Mouse (Mus musculus): ENCODE results near the gene Ltf.

The Ltf gene

GRCm38 (mm10) chr9:111026791-111027190 is 7.7 kb downstream of the Ltf start:
- intact Hi-C loops (cut with DNase I): no loop called here

GRCm38 (mm10) chr9:111033717-111034116 is 14.6 kb downstream of the Ltf start:
- intact Hi-C loops (cut with DNase I): no loop called here

- intact Hi-C loops (cut with DNase I): no loop called here
Measured at GRCm38 (mm10) chr9:111039966-111040365, 20.9 kb downstream of the Ltf start.

GRCm38 (mm10) chr9:111042266-111042665 is 23.2 kb downstream of the Ltf start:
- intact Hi-C loops (cut with DNase I): no loop called here

- intact Hi-C loops (cut with DNase I): loop anchor here (5.0 kb wide), 1 partner anchor 34 kb away; no protein-coding TSS in a partner anchor
Measured at GRCm38 (mm10) chr9:111046222-111046621, 27.2 kb downstream of the Ltf start.

DNA sequence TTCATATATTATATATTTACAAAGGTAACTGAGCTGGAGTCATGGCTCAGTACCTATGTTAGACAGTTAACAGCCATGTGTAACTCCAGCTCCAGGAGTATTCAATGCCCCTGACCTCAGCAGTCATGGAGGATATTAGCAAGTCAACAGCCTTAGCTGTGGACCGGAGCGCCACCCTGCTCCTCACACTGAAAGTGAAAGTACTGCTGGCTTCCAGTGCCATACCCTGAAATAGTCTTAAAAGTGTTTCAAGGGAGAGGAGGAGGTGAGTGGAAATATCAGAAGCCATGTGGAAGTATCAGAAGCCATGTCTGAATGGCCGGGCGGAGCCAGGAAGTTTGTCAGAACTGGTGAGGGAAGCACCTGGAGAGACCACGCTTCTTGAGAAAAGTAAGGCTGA is 28.2 kb downstream of the Ltf start:
- intact Hi-C loops (cut with DNase I): loop anchor here (5.0 kb wide), 1 partner anchor 35 kb away; no protein-coding TSS in a partner anchor

DNA sequence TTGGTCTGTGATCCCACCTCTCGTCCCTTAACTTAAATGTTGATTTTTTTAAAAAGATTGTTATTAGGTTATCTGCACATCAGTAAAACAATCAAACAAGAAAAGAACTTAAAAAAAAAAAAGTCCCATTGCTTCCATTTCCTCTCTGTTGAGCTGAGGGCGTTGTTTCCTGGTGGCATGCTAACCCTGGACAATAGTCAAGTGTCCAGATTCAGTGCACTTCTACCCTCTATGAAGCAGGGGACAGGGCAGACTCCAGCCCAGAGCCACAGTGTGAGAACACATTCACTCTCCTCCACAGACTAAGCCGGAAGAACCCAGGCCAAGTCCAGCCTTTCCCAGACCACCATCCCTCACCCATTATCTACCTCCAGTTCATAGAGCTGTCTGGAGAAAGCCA is 29.4 kb downstream of the Ltf start:
- intact Hi-C loops (cut with DNase I): loop anchor here (5.0 kb wide), 1 partner anchor 36 kb away; no protein-coding TSS in a partner anchor

DNA sequence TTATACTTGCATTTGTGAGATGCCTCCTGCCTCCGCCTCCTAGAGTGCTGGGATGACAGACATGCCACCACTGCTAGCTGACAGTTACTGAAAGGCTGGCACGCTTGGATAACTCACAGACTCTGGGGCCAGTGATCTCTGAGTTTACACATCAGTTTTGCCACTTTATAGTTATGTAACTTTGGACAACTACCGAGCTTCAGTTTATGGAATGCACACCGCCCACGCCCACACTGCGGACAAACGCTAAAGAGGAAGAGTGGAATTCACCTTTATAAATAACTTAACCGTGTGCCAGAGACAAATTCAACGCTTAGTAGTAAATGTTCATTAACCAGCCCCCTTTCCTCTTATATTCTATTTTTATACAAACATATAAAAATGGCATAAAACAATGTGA is 35.9 kb downstream of the Ltf start:
- intact Hi-C loops (cut with DNase I): no loop called here

DNA sequence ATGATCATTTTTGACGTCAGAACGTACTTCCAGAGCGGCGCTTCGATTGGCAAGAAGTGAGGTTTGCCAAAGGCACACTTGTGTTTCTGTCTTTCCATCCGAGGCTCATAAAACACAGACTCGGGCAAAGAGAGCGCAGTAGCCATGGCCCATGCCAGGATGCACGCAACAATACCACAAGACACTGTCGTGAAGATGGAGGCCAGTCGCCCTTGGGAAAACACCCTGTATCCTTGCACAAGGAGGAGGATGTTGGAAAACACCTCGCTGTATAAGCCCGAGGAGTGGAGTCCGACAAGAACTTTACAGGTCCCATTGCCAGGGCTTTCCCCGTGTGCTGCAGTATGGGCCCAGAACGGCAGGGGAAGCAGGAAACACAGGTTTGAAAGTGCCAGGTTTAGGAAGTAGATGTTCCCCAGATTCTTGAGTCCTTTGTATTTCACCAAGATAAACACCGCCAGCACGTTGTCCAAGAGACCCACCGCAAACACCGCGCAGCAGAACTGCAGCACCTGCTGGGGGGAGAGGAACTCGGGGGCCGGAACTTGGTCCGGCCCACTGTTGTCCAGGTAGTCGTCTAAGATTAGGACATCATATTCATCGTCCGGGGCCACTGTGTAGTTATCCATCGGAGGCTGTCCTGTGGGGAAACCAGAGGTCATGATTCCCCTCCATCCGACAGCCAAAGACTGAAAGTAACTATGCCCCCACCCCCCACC is 36.9 kb downstream of the Ltf start:
- intact Hi-C loops (cut with DNase I): no loop called here

- intact Hi-C loops (cut with DNase I): no loop called here
Measured at GRCm38 (mm10) chr9:111056519-111056797, 37.4 kb downstream of the Ltf start.

DNA sequence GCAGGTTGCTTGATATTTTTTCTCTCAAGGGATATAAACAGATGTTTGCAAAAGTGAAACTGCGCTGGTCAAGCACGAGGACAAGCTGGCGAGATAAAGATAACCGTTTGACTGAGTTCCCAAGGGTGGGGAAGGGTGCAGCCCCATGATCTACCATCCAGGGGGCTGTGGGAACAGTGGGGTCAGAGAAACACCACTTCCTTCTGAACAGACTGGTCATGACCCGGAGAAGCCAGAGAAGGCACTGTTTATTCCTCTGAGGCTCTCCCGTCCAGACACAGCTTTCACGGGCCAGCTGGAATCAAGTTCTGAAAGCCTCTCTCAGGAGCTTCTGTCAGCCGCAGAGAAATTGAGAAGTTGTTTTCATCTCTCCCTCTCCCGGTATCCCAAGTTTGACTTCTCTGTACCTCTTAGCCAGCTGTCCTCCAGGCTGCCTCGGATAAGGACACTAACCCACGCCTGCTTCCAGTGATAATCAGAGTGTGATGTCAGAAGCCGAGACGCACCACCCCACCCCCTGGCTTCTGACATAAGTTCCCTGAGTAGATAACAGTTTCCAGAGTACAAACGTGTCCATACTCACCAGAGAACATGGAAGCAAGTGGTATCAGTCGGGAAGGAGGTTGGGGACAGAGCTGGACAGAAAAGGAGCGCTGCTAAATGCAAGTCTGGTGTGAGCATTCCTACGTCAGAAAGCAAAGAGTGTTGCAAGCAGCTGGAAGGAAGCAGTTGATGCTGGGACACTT is 37.9 kb downstream of the Ltf start, which contains the start of gene Ccrl2:
Gene Ccrl2 (minus strand): TSS at position 722 of the 746 bp plus-strand sequence.
- intact Hi-C loops (cut with DNase I): no loop called here

DNA sequence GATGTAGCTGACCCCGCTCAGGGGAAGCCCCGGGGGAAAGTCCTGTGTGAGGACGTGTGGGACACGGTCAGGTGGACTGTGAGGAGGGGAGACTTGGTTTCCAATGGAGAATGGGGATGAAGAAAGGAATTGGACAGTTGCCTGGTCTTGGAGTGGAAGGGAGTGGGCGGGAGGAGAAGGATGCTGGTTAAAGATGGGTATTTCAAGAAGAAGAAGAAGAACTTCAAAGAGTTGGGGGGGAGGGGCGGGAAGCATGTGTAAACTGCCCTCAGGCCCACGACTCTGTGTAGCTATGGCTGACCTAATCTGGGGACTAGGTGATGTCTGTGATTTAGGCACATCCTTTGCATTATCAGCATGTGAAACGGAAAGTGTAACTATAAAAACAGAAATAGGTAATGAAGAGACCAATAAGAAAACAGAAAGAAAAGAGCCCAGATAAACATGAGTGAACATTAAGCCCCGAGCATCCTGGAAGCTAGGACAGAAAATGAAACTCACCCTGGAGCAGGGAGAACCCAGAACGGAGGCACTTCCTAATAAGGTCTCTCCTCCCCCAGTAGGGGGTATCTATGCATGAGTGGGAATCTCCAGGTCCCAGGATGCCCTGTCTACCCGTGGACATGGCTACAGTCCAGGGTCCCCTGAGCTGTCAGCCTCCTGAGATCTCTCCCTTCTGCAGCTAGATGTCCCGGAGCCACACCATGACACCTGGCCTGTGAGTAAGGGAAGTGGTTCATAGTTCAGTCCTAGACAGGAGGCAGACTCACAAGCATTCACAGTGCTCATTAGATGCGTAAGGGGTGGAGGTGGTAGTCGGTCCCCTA is 38.7 kb downstream of the Ltf start:
- intact Hi-C loops (cut with DNase I): no loop called here

DNA sequence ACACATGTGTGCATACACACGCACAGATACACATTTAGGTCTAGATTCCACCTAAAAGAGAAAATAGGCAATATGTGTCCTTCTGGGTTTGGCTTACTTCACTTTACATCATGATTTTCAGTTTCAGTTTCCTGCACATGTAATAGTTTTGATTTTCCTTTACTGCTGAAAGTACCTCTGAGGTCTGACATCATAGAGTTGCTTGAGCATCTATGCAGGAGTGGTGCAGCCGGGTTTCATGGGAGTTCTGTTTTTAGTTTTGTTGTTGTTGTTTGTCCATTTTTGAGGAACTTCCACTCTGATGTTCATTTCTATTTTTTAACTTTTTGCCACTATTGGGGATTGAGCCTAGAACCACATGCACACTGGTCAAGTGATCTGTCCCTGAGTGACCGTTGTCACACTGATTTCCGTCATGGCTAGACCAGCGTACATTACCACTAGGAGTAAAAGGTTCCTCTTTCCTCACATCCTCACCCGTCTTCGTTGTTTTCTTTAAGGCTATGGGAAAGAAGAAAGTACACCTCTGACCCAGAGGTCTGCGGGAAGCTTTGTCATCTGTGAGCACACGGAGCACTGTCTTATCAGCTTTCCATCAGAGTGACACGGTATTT is 40.0 kb downstream of the Ltf start:
- intact Hi-C loops (cut with DNase I): no loop called here

DNA sequence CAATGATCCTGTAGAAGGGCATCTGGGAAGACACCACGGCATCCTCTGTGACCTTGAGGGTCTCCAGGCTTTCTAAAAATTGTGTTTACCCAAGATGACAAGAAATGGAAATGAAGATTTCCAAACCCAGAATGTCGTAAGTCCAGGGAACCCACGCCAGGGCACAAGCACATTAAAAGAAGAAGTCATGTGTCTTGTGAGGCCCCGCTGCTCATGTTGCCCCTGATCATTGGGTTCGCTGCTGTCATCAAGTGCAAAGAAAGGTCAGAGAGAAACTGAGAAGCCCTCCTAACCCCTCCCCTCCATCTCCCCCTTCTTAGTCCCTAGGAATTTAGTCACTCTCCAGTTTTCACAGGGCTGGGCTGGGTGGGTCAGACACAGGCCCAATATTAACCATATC is 43.8 kb downstream of the Ltf start:
- intact Hi-C loops (cut with DNase I): no loop called here

DNA sequence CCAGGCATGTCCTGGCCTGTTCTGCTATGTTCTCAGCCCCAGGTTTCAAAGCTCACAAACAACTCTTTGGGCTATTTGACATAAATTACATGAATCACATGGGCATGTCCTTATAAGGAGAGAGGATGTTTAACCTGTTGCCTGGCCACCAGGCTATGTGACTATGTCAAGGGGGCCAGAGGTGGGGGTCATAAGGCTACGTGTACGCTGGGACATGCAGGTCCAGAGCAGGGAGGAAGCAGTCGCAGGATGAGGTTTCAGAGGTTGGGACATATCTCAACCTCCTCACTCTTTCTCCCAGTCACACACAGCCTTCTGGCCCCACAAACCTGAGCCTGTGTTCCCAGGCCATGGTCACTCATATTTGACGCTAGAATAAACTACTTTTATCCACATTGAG is 48.0 kb downstream of the Ltf start:
- intact Hi-C loops (cut with DNase I): no loop called here

DNA sequence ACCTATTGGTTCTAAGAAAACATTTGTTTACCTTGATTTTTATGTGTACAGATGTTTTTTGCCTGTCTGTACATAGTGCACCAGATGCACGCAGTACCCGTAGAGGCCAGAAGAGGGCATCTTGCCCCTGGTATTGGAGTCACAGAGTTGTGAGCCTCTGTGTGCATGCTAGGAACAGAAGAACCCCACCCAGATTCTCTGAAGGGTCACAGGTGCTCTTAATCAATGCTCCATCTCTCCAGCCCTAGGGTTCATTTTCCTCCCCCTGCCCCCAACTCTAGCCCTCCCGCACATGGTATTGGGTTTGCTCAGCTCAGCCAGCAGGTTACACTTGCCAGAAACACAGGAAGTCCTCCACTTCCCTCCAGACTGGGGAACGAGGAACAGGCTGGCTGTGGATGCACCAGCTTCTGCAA is 51.5 kb downstream of the Ltf start:
- intact Hi-C loops (cut with DNase I): loop anchor here (5.0 kb wide), 1 partner anchor 148 kb away; no protein-coding TSS in a partner anchor

DNA sequence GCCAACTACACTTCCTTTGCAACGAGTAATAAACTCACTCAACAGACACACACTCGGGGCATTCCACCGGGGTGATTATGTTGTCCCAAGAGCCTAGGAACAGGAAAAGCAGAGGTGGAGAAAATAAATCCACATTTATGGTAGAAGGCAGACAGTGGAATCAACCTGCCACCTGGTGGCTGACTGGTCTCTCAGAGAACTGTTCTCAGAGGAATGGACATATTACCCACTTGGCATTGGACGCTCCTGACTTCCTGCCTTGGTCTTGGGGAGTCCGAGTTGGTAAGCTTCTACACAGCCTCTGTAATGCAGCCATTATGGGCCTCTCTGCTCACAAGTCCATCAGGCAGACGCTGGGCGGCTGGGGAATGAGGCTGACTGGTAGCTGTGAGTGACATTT is 53.1 kb downstream of the Ltf start:
- intact Hi-C loops (cut with DNase I): loop anchor here (2.0 to 5.0 kb wide), 2 partner anchors 75 to 150 kb away; no protein-coding TSS in a partner anchor

- intact Hi-C loops (cut with DNase I): loop anchor here (2.0 to 5.0 kb wide), 2 partner anchors 76 to 151 kb away; no protein-coding TSS in a partner anchor
Measured at GRCm38 (mm10) chr9:111072971-111073370, 53.9 kb downstream of the Ltf start.

DNA sequence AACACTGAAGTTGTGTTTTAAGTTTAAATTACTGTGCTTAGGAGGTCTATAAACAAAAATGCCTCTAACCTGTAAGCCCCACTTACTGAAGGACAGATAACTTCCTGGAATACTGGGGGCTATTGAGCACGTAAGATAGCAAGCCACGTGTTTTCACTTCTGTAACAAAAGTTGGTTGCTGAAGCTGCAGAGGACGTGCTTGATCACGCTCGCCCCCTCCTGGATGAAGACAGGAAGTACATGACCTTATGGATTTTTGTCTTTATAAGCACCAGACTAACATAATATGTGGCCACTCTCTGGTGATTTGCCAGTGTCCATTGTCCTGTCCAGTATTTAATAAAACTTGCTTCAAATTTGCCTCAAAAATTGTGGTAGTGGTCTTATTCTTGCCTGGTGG is 58.7 kb downstream of the Ltf start:
- intact Hi-C loops (cut with DNase I): no loop called here

- intact Hi-C loops (cut with DNase I): no loop called here
Measured at GRCm38 (mm10) chr9:111080801-111081200, 61.7 kb downstream of the Ltf start.

DNA sequence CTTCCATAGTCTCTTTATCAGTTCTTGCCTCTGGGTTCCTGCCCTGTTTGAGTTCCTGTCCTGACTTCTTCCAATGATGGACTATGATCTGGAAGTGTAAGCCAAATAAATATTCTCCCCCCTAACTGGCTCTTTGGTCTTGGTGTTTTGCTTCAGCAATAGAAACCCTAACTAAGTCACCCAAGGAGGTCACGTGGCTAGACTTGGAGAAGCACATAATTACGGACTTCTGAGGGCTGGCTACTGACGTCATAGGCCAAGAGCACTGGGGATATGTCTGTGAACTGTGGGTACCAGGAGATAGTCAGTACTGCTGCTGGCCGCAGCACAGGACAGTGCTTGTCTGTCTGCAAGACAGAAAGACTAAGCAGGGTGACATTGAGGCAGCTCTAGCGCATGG is 62.7 kb downstream of the Ltf start:
- intact Hi-C loops (cut with DNase I): no loop called here

Data from adrenal gland (tissue).